Mouse (Mus musculus): Measurements from ENCODE around the gene Endou. TPM values are rescaled to one million over a fixed set of nuclear protein-coding genes. Genes with fewer than 3 reads are reported as not detected.

The Endou gene
- polyA plus RNA-seq, 1 experiment = not detected

- peaks cover 41% of the 10 kb centered on the region for H3K4me1 ChIP-seq (ENCODE audit: control insufficient read depth)
- no peak overlapping the region for H3K4me3 ChIP-seq (replicated peaks)
- no peaks in the 10 kb centered on the region for H3K9me3 ChIP-seq (ENCODE audit: control insufficient read depth, low read length)
- TF ChIP-seq GATA1 (IDR thresholded peaks at IDR 0.05; ENCODE audit: low read length) (no peak), TAL1 (IDR thresholded peaks at IDR 0.05; ENCODE audit: low read length) (no peak)
- no peaks in the 10 kb centered on the region for H3K27me3 ChIP-seq (ENCODE audit: control insufficient read depth)
- H3K36me3 ChIP-seq (ENCODE audit: control insufficient read depth) = no peaks in the 10 kb centered on the region
Observed at GRCm38 (mm10) chr15:97742074-97742473, 10.9 kb upstream of the Endou start.

- H3K27me3 ChIP-seq (ENCODE audit: control insufficient read depth) = no peaks in the 10 kb centered on the region
- H3K36me3 ChIP-seq (ENCODE audit: control insufficient read depth) = no peaks in the 10 kb centered on the region
- H3K9me3 ChIP-seq (ENCODE audit: control insufficient read depth, low read length) = no peaks in the 10 kb centered on the region
- no peak overlapping the region for H3K4me3 ChIP-seq (replicated peaks)
- H3K4me1 ChIP-seq (ENCODE audit: control insufficient read depth) = peaks cover 36% of the 10 kb centered on the region
- no peak for TF ChIP-seq GATA1 (IDR thresholded peaks at IDR 0.05; ENCODE audit: low read length)
- no peak for TF ChIP-seq TAL1 (IDR thresholded peaks at IDR 0.05; ENCODE audit: low read length)
Observed at GRCm38 (mm10) chr15:97741662-97742061, 10.5 kb upstream of the Endou start.

GRCm38 (mm10) chr15:97740283-97740732, 9.2 kb upstream of the Endou start:
- H3K4me1 ChIP-seq (ENCODE audit: control insufficient read depth) = peaks cover 23% of the 10 kb centered on the region
- TF ChIP-seq GATA1 (IDR thresholded peaks at IDR 0.05; ENCODE audit: low read length) (no peak), TAL1 (IDR thresholded peaks at IDR 0.05; ENCODE audit: low read length) (no peak)
- H3K4me3 ChIP-seq (replicated peaks) = no peak overlapping the region
- no peaks in the 10 kb centered on the region for H3K9me3 ChIP-seq (ENCODE audit: control insufficient read depth, low read length)
- H3K36me3 ChIP-seq (ENCODE audit: control insufficient read depth) = no peaks in the 10 kb centered on the region
- H3K27me3 ChIP-seq (ENCODE audit: control insufficient read depth) = no peaks in the 10 kb centered on the region

GRCm38 (mm10) chr15:97738923-97739322, 7.8 kb upstream of the Endou start:
- Histone ChIP-seq H3K9me3 (ENCODE audit: control insufficient read depth, low read length) (no peaks in the 10 kb centered on the region), H3K27me3 (ENCODE audit: control insufficient read depth) (no peaks in the 10 kb centered on the region), H3K36me3 (ENCODE audit: control insufficient read depth) (no peaks in the 10 kb centered on the region), H3K4me3 (replicated peaks) (no peak overlapping the region), H3K4me1 (ENCODE audit: control insufficient read depth) (peaks cover 10% of the 10 kb centered on the region)
- TF ChIP-seq GATA1 (IDR thresholded peaks at IDR 0.05; ENCODE audit: low read length) (no peak), TAL1 (IDR thresholded peaks at IDR 0.05; ENCODE audit: low read length) (no peak)

- Histone ChIP-seq H3K4me3 (replicated peaks) (no peak overlapping the region), H3K27me3 (ENCODE audit: control insufficient read depth) (peaks cover 9% of the 10 kb centered on the region), H3K4me1 (ENCODE audit: control insufficient read depth) (no peaks in the 10 kb centered on the region; the same call in 1 of the 2 replicates), H3K36me3 (ENCODE audit: control insufficient read depth) (no peaks in the 10 kb centered on the region), H3K9me3 (ENCODE audit: control insufficient read depth, low read length) (no peaks in the 10 kb centered on the region)
- no peak for TF ChIP-seq GATA1 (IDR thresholded peaks at IDR 0.05; ENCODE audit: low read length)
- no peak for TF ChIP-seq TAL1 (IDR thresholded peaks at IDR 0.05; ENCODE audit: low read length)
Observed at GRCm38 (mm10) chr15:97731988-97732387, 849 bp upstream of the Endou start.

GRCm38 (mm10) chr15:97730365-97730764, 774 bp downstream of the Endou start:
- TF ChIP-seq TAL1 (IDR thresholded peaks at IDR 0.05; ENCODE audit: low read length) = no peak
- no peak for TF ChIP-seq GATA1 (IDR thresholded peaks at IDR 0.05; ENCODE audit: low read length)
- H3K4me1 ChIP-seq (ENCODE audit: control insufficient read depth) = no peaks in the 10 kb centered on the region; the same call in 1 of the 2 replicates
- peaks cover 9% of the 10 kb centered on the region for H3K27me3 ChIP-seq (ENCODE audit: control insufficient read depth)
- H3K4me3 ChIP-seq (replicated peaks) = no peak overlapping the region
- no peaks in the 10 kb centered on the region for H3K36me3 ChIP-seq (ENCODE audit: control insufficient read depth)
- no peaks in the 10 kb centered on the region for H3K9me3 ChIP-seq (ENCODE audit: control insufficient read depth, low read length)

GRCm38 (mm10) chr15:97728804-97729203, 2.3 kb downstream of the Endou start:
- H3K4me3 ChIP-seq (replicated peaks) = no peak overlapping the region
- no peaks in the 10 kb centered on the region for H3K9me3 ChIP-seq (ENCODE audit: control insufficient read depth, low read length)
- no peaks in the 10 kb centered on the region for H3K36me3 ChIP-seq (ENCODE audit: control insufficient read depth)
- H3K27me3 ChIP-seq (ENCODE audit: control insufficient read depth) = peaks cover 9% of the 10 kb centered on the region
- H3K4me1 ChIP-seq (ENCODE audit: control insufficient read depth) = no peaks in the 10 kb centered on the region; the same call in 1 of the 2 replicates
- no peak for TF ChIP-seq TAL1 (IDR thresholded peaks at IDR 0.05; ENCODE audit: low read length)
- no peak for TF ChIP-seq GATA1 (IDR thresholded peaks at IDR 0.05; ENCODE audit: low read length)

GRCm38 (mm10) chr15:97728394-97728793, 2.7 kb downstream of the Endou start:
- TF ChIP-seq TAL1 (IDR thresholded peaks at IDR 0.05; ENCODE audit: low read length) (no peak), GATA1 (IDR thresholded peaks at IDR 0.05; ENCODE audit: low read length) (no peak)
- H3K9me3 ChIP-seq (ENCODE audit: control insufficient read depth, low read length) = no peaks in the 10 kb centered on the region
- no peaks in the 10 kb centered on the region for H3K4me1 ChIP-seq (ENCODE audit: control insufficient read depth)
- peaks cover 9% of the 10 kb centered on the region for H3K27me3 ChIP-seq (ENCODE audit: control insufficient read depth)
- H3K4me3 ChIP-seq (replicated peaks) = no peak overlapping the region
- no peaks in the 10 kb centered on the region for H3K36me3 ChIP-seq (ENCODE audit: control insufficient read depth)

GRCm38 (mm10) chr15:97727520-97727919, 3.6 kb downstream of the Endou start:
- Histone ChIP-seq H3K36me3 (ENCODE audit: control insufficient read depth) (no peaks in the 10 kb centered on the region), H3K27me3 (ENCODE audit: control insufficient read depth) (peaks cover 9% of the 10 kb centered on the region), H3K4me1 (ENCODE audit: control insufficient read depth) (no peaks in the 10 kb centered on the region), H3K9me3 (ENCODE audit: control insufficient read depth, low read length) (no peaks in the 10 kb centered on the region), H3K4me3 (replicated peaks) (no peak overlapping the region)
- TF ChIP-seq GATA1 (IDR thresholded peaks at IDR 0.05; ENCODE audit: low read length) = no peak
- TF ChIP-seq TAL1 (IDR thresholded peaks at IDR 0.05; ENCODE audit: low read length) = no peak

- Histone ChIP-seq H3K4me3 (replicated peaks) (no peak overlapping the region), H3K36me3 (ENCODE audit: control insufficient read depth) (no peaks in the 10 kb centered on the region), H3K9me3 (ENCODE audit: control insufficient read depth, low read length) (no peaks in the 10 kb centered on the region), H3K4me1 (ENCODE audit: control insufficient read depth) (no peaks in the 10 kb centered on the region), H3K27me3 (ENCODE audit: control insufficient read depth) (peaks cover 9% of the 10 kb centered on the region)
- TF ChIP-seq TAL1 (IDR thresholded peaks at IDR 0.05; ENCODE audit: low read length) = no peak
- TF ChIP-seq GATA1 (IDR thresholded peaks at IDR 0.05; ENCODE audit: low read length) = no peak
Observed at GRCm38 (mm10) chr15:97727048-97727447, 4.1 kb downstream of the Endou start.
